Mouse (Mus musculus) neural tube, embryonic 14.5 days (tissue): ENCODE measurements at regions not wholly inside any gene's neighbourhood (a gene's known extent, or its start where the extent isn't known, plus 50 kb on each side); places are given as distances from the start of the nearest gene placed in this dataset.

Experiments used
- ATAC-seq: fragments of 200-750 bp; cut with Nextera tagmentation; 2 replicates; pipeline ENCODE4 v1.8.0; 2017; ENCODE audit warnings: low read depth, mild to moderate bottlenecking, moderate TSS enrichment, moderate library complexity
- H3K27ac ChIP-seq: fragments of 300-500 bp; sonication (generic); 2 replicates; pipeline ENCODE4 v1.5.1; 2014; ENCODE audit warnings: low read depth, mild to moderate bottlenecking, control low read depth, low read length, moderate library complexity, mixed read lengths
- H3K27me3 ChIP-seq: fragments of 300-500 bp; sonication (generic); 2 replicates; pipeline ENCODE4 v1.6.1; 2014; ENCODE audit warnings: low read length; ENCODE audit not compliant: control insufficient read depth, insufficient read depth
- H3K36me3 ChIP-seq: fragments of 300-500 bp; sonication (generic); 2 replicates; pipeline ENCODE4 v1.6.1; 2014; ENCODE audit warnings: low read length, mixed read lengths; ENCODE audit not compliant: control insufficient read depth, insufficient read depth
- H3K4me1 ChIP-seq: fragments of 300-500 bp; sonication (generic); 2 replicates; pipeline ENCODE4 v1.6.1; 2014; ENCODE audit warnings: low read length; ENCODE audit not compliant: control insufficient read depth, insufficient read depth
- H3K4me2 ChIP-seq: fragments of 300-500 bp; sonication (generic); 2 replicates; pipeline ENCODE4 v1.6.1; 2014; ENCODE audit warnings: mild to moderate bottlenecking, low read depth, low read length, control low read depth
- H3K4me3 ChIP-seq: fragments of 300-500 bp; sonication (generic); 2 replicates; pipeline ENCODE4 v1.5.1; 2014; ENCODE audit warnings: low read depth, low read length, control low read depth, mixed read lengths
- H3K9ac ChIP-seq: fragments of 300-500 bp; sonication (generic); replicated peaks from 2 replicates; pipeline ENCODE4 v1.6.1; 2014; ENCODE audit warnings: low read depth, mild to moderate bottlenecking, control low read depth, low read length, mixed read lengths
- H3K9me3 ChIP-seq: fragments of 300-500 bp; sonication (generic); 2 replicates; pipeline ENCODE4 v1.6.1; 2016; ENCODE audit warnings: low read length; ENCODE audit not compliant: control insufficient read depth
- WGBS: fragments of 180-500 bp; shearing (Covaris S2); extraction: QIAGEN DNeasy Blood & Tissue Kit; methylation state at CpG from one replicate; pipeline ENCODE4 v1.1.7; 2014; 5-methylcytosine and 5-hydroxymethylcytosine counted together

- 68% methylated on average over 2 of the region's 2 CpGs for WGBS
- Histone ChIP-seq H3K27ac (no peak overlapping the region), H3K4me1 (no peaks in the 10 kb centered on the region), H3K4me2 (no peak overlapping the region), H3K27me3 (no peaks in the 10 kb centered on the region), H3K36me3 (no peaks in the 10 kb centered on the region), H3K9ac (no peak overlapping the region), H3K4me3 (no peak overlapping the region), H3K9me3 (no peaks in the 10 kb centered on the region)
- ATAC-seq, result no peak
Measured at GRCm38 (mm10) chr1:150160314-150160713, 60.5 kb downstream of the Ptgs2 start.

GRCm38 (mm10) chr1:150164890-150165596 lies 65.2 kb downstream of the Ptgs2 start:
- Histone ChIP-seq H3K4me1 (no peaks in the 10 kb centered on the region), H3K36me3 (no peaks in the 10 kb centered on the region), H3K27me3 (no peaks in the 10 kb centered on the region), H3K4me3 (no peak overlapping the region), H3K27ac (no peak overlapping the region), H3K4me2 (peak overlapping the region; percentile 35; the same call in 1 of the 2 replicates), H3K9me3 (no peaks in the 10 kb centered on the region), H3K9ac (no peak overlapping the region)
- WGBS, result 59% methylated on average over 17 of the region's 17 CpGs
- ATAC-seq, result peak; percentile 63; the same call in 1 of the 2 replicates

- no peaks in the 10 kb centered on the region for H3K27me3 ChIP-seq
- H3K4me2 ChIP-seq, result no peak overlapping the region
- no peak overlapping the region for H3K27ac ChIP-seq
- H3K9ac ChIP-seq, result no peak overlapping the region
- H3K4me3 ChIP-seq, result no peak overlapping the region
- no peaks in the 10 kb centered on the region for H3K9me3 ChIP-seq
- no peak for ATAC-seq
- no peaks in the 10 kb centered on the region for H3K36me3 ChIP-seq
- no peaks in the 10 kb centered on the region for H3K4me1 ChIP-seq
- WGBS, result 85% methylated on average over 7 of the region's 7 CpGs
Measured at GRCm38 (mm10) chr1:150165597-150165973, 65.8 kb downstream of the Ptgs2 start.

- H3K4me2 ChIP-seq, result no peak overlapping the region
- H3K36me3 ChIP-seq, result no peaks in the 10 kb centered on the region
- no peaks in the 10 kb centered on the region for H3K27me3 ChIP-seq
- H3K4me3 ChIP-seq, result no peak overlapping the region
- H3K9ac ChIP-seq, result no peak overlapping the region
- no peaks in the 10 kb centered on the region for H3K9me3 ChIP-seq
- H3K27ac ChIP-seq, result no peak overlapping the region
- ATAC-seq, result no peak
- H3K4me1 ChIP-seq, result no peaks in the 10 kb centered on the region
Measured at GRCm38 (mm10) chr1:150167172-150167571, 67.3 kb downstream of the Ptgs2 start.

- no peak overlapping the region for H3K4me3 ChIP-seq
- no peak overlapping the region for H3K27ac ChIP-seq
- H3K9ac ChIP-seq, result no peak overlapping the region
- no peak for ATAC-seq
- H3K4me2 ChIP-seq, result no peak overlapping the region
- no peaks in the 10 kb centered on the region for H3K27me3 ChIP-seq
- no peaks in the 10 kb centered on the region for H3K36me3 ChIP-seq
- no peaks in the 10 kb centered on the region for H3K9me3 ChIP-seq
- no peaks in the 10 kb centered on the region for H3K4me1 ChIP-seq
- WGBS, result 80% methylated on average over 3 of the region's 3 CpGs
Measured at GRCm38 (mm10) chr1:150174204-150174603, 74.4 kb downstream of the Ptgs2 start.

GRCm38 (mm10) chr1:150177029-150177740 lies 77.4 kb downstream of the Ptgs2 start:
- H3K27ac ChIP-seq, result no peak overlapping the region
- ATAC-seq, result no peak
- H3K9me3 ChIP-seq, result no peaks in the 10 kb centered on the region
- no peak overlapping the region for H3K4me3 ChIP-seq
- H3K9ac ChIP-seq, result no peak overlapping the region
- H3K4me2 ChIP-seq, result no peak overlapping the region
- WGBS, result 100% methylated on average over 1 of the region's 1 CpGs
- no peaks in the 10 kb centered on the region for H3K27me3 ChIP-seq
- no peaks in the 10 kb centered on the region for H3K4me1 ChIP-seq
- H3K36me3 ChIP-seq, result no peaks in the 10 kb centered on the region

GRCm38 (mm10) chr1:150202022-150202421 lies 102.2 kb downstream of the Ptgs2 start:
- H3K36me3 ChIP-seq, result no peaks in the 10 kb centered on the region
- H3K9ac ChIP-seq, result no peak overlapping the region
- H3K27me3 ChIP-seq, result no peaks in the 10 kb centered on the region
- no peak for ATAC-seq
- no peak overlapping the region for H3K4me2 ChIP-seq
- no peak overlapping the region for H3K4me3 ChIP-seq
- no peaks in the 10 kb centered on the region for H3K4me1 ChIP-seq
- H3K9me3 ChIP-seq, result no peaks in the 10 kb centered on the region
- H3K27ac ChIP-seq, result no peak overlapping the region
- WGBS, result 98% methylated on average over 2 of the region's 2 CpGs

GRCm38 (mm10) chr1:150212454-150212853 lies 106.8 kb upstream of the Pdc start:
- no peaks in the 10 kb centered on the region for H3K9me3 ChIP-seq
- ATAC-seq, result no peak
- no peaks in the 10 kb centered on the region for H3K4me1 ChIP-seq
- H3K27me3 ChIP-seq, result no peaks in the 10 kb centered on the region
- no peak overlapping the region for H3K9ac ChIP-seq
- H3K27ac ChIP-seq, result no peak overlapping the region
- H3K4me3 ChIP-seq, result no peak overlapping the region
- H3K36me3 ChIP-seq, result no peaks in the 10 kb centered on the region
- H3K4me2 ChIP-seq, result no peak overlapping the region

- Histone ChIP-seq H3K27me3 (no peaks in the 10 kb centered on the region), H3K4me2 (no peak overlapping the region), H3K4me1 (no peaks in the 10 kb centered on the region), H3K9ac (no peak overlapping the region), H3K27ac (no peak overlapping the region), H3K4me3 (no peak overlapping the region), H3K36me3 (no peaks in the 10 kb centered on the region), H3K9me3 (no peaks in the 10 kb centered on the region)
- no peak for ATAC-seq
- 96% methylated on average over 3 of the region's 3 CpGs for WGBS
Measured at GRCm38 (mm10) chr1:150216672-150217071, 102.5 kb upstream of the Pdc start.
